Mouse (Mus musculus): ENCODE data around the gene Fus.

The Fus gene

DNA sequence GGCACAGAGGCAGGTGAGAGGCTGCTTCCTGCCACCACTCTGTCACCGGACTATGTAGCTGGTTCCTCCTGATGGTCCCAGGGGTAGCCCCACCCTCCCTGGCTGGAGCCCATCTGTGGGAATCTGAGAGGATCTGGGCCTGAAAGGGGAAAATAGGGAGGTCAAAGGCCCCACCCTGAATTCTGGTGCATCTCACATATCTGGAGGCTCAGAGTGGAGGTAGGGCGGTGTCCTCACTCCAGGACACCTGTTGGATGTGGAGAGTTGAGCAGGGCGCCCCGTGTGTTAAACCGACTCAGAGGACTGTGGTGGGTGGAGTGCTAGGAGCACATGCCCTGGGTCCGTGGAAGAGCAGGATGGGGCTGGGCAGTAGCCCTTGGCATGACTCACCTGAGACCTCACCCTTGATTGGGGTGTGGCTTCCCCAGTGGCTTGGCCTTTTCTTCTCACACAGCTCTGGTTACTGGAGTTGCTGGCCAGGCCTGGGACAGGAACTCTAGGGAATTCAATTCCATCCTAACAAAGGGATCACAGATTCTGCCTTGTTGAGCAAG, 20.7 kb upstream of the Fus start, which contains the start of gene Prss36:
Gene Prss36, minus strand, starts transcription at position 256 of the 554 bp plus-strand sequence.
- DNase-seq: no peak

GRCm38 (mm10) chr7:127952864-127953581, 14.2 kb upstream of the Fus start:
- no peak for DNase-seq

GRCm38 (mm10) chr7:127959364-127959763, 7.9 kb upstream of the Fus start:
- no peak for DNase-seq

- no peak for DNase-seq
Measured at GRCm38 (mm10) chr7:127966371-127966918, 812 bp upstream of the Fus start.

DNA sequence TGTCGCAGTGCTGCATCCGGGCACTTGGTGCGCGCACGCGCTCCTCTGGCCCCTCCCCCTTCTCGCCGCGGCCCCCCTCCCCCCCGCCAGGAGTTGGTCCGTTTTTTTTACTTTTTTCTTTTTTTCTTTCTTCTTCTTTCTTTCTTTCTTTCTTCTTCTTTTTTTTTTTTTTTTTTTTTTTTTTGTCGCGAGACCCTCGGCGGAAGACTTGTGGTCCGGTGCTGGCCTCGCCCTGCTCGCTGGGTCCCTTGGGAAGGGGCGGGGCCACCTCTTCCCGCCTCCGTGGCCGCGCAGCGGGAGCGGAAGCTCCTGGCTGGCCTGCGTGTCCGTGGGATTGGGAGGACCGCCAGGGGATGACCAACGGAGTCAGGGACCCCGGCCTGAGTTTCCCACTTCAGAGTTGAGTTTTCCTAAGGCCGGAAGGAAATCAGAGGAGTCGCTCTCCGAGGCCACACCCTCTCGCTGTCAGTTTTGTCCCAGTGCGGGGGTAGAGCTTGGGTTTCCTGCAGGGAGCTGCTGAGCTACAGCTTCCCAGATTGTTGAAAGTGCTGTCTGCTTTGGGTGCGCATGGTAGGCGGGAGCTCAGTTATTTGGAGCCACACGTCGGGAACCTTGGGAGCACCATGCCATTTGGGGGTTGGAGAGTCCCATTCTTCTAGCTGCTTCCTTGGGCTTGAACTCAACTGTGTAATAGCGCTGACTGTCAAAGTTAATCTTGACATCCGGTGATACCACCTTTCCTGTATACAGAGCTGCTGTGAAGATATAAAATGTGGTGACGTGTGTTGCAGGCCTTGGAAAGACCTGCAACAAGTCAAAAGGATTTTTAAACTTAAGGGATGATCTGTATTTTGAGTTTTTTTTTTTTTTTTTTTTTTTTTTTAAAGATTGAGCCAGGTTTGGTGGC, 918 bp downstream of the Fus start:
- DNase-seq: peak; percentile 89

DNA sequence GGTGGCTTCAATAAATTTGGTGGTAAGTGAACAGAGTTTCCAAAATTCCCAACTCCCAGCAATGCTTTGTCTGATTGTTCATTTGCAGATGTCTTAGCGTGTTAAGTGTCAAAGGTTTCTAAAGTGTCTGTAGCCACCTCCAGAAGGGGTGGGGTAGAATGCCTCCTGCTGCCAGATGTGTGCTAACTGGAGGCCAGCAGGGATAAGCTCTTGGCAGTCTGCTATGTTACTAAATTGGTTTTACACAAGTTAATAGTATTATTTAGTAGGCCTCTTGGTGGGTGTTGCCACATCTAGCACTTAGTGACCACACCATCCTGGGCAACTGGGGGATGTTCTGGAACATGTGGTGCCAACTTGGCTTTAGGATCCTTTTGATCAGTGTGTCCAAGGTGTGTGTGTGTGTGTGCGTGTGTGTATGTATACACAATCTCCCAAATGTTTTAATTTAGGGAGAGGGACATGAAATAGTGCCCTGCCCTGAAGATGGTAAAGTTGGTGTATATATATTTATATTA, 7.2 kb downstream of the Fus start:
- no peak for DNase-seq

DNA sequence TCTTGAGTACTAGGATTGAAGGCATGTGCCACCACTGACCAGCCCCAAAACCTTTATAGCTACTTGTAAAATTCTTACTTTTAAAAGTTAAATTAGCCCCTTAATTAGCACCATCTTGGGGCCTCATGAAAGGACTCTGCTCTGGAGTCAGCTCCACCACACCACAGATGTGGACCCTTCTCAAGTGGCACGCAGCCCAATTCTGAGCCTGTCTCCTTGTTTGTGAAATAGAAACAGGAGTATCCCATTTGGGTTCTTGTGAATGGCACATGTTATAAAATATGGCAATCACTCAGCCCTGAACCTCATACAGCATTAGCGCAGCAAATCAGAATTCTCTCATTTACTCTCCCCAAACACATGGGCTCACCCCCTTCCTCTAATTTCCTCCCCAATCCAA, 11.6 kb downstream of the Fus start:
- no peak for DNase-seq

- DNase-seq: no peak
Measured at GRCm38 (mm10) chr7:127980606-127981005, 13.3 kb downstream of the Fus start.

DNA sequence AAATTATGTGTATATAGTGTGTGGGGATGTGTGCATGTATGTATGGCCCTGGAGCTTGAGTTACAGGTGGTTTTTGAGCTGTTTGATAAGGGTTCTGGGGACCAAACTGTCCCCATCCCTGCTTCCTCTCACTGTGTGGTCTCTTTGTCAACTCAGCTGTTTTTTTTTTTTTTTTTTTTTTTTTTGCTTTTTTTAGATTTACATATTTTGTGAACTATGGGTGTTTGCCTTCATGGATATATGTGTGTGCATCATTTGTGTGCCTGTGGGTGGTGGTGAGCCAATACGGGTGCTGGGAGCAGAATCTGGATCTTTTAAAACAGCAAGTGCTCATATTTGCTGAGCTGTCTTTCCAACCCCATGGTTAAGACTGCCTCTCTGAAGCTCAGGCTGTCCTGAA, 21.6 kb downstream of the Fus start:
- DNase-seq: no peak

DNA sequence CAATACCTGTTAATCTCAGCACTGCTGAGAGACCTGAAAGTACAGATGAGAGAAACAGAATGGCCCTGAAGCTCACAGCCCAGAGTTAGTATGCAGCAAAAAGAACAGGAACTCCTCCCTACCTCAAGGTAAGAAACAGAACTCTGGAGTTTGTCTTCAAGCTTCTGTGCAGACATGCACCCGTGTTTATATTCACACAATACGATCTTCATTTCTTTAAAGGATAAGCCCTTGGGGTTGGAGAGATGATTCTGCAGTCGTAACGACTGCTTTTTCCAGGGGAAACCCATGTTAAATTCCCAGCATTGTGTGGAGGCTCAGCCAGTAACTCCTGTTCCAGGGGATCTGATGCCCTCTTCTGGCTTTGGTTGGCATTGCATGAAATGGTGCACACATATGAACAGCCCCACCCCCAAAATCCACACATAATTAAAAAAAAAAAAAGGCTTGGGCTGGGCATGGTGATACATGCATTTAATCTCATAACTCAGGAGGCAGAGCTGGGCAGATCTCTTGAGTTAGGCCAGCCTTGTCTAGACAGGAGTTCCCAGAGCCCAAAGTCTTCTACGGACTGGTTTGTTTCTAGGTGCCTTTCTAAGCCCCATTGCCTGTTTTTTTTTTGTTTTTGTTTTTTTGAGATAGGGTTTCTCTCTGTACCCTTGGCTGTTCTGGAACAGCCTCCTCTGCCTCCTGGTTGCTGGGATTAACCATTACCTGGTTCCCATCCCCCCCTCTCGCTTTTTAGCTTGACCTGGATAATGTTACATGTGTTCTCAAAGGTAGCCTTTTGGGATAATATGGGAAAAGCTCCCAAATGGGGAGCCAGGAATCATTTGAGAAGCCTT, 24.6 kb downstream of the Fus start:
- peak; percentile 79 for DNase-seq

DNA sequence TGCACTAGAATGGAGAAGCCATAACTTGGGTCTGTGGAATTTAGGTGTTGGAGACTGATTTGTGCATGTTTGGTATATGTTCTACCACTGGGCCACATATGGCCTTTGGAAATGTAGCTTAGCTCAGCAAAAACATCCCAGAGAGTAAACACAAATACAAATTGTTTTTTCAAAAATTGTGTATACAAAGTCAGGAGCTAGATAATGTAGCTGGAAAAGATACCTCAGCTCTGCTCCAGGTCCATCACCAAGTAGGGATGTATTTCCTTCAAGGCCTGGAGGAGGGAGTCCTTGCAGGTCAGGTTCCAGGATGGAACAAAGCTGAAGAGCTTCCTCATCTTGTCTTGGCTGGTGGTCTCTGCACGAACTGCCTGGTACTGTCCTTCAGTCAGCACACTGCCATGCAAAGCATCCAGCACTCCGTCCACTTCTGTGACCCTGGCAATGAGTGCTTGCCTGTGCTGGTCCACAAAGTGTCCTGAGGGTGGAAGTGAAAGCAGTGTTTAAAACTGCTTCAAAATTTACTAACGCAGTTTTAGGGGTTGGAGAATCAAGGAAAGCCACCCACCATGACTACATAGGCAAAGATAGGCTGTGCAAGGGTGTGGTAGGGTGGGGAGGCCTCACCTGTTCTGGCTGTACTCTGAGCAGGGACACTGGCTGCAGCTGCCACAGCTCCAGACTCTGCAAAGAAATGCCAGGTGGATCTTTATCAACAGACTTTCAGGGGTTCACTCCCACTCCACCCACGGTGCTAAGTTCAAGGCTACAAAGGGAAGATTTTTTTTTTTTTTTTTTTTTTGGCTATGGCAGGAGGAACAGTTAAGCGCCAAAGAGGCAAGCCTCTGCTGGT, 25.5 kb downstream of the Fus start:
- no peak for DNase-seq

DNA sequence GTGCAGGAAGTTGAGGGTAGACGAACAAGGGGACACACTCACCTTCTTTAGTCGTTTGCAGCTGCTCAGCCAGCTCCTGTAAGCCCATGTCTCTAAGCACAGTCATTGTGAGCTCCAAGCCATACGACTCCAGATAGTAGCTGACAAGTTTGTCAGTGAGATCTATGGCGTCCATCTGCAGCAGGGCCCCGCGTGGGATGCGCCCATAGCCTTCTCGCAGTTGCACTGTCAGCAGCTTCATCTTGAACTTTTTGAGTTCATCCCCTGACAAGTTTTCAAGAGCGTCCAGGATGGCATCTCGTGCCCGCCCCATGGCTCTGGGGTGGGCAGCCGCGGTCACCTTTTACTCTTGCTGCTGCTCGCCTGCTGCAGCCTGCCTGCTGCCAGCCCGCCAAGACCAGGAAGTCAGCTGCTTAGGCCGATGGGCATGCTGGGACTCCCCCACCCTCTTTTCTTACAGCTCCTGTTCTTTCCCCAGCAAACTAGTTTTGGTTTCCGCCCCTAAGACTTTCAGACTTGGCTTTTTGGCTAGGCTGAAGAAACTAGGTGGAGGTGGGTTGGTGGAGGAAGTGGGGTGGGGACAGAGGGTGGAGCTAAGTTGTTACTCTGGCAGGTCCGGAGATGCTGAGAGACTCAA, 26.2 kb downstream of the Fus start, which contains the start of gene Pycard:
Gene Pycard, minus strand, starts transcription at position 527 of the 637 bp plus-strand sequence.
- peak; percentile 40 for DNase-seq

DNA sequence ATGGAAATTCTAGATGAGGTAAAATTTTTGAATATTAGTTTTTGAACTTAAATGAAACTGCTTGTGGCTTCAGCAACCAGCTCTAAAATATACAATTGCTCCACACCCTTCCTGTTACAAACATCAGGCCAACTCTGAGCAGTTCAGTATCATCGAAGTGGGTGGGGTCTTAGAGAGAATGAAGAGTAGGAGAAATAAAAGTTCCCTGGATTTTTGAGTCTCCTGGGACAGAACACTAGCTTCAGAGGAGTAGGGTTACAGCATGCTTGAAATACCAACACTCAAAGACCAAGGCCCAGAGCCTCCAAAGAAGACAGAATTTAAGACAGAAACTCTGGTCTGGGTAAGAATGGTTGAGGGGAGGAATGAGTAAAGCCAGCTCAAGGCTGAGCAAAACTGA, 32.2 kb downstream of the Fus start:
- no peak for DNase-seq

DNA sequence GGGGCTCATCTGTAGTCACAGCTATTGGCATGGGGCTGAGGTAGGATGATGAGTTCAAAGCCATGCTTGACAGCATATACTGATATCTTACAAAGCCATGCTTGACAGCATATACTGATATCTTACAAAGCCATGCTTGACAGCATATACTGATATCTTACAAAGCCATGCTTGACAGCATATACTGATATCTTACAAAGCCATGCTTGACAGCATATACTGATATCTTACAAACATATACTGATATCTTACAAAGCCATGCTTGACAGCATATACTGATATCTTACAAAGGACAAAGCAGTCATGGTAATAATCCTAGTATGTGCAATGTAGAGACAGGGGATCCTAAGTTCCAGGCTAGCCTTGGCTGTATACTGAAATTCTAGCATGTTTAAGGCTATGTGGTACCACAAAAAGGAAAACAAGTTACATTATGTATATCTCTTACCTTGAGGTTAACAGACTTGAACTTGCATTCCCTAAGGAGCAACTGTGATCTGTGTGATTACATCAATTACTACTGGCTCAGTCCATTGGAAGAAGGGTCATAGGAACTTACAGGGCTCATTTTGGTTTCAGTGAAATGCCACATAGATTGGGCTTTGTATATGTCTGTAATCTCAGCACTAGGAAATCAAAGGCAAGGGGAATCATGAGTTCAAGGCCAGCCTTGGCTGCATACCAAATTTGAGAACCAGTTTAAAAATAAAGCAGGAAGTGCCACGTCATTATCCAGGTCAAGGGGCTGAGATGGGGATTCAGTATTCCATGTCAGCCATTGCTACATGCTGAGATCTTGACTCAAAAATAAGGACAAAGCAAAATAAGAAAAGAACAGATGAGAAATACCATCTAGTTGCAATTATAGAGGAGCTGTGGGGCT, 33.1 kb downstream of the Fus start:
- no peak for DNase-seq

- DNase-seq: no peak
Measured at GRCm38 (mm10) chr7:128003098-128003497, 35.8 kb downstream of the Fus start.

DNA sequence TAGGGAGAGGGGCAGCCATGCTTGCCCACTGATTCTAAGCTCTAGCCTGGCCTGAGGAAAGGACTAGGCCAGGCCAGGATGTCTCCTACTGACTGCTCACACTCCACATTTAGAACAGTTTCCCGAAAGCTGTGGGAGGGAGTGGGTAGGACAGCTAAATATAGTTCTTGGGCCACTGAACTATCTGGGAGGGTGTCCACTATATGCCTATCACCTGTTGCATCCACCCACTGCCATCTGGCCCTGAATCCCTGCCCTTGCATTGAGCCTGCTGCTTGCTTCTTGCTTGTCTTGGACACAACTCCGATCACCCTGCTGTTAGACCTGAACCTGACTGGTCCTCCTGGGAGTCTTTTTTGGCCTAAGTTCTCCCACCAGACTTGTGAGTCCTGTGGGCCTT, 36.4 kb downstream of the Fus start, which contains the start of gene Trim72:
Gene Trim72, plus strand, starts transcription at position 262 of the 400 bp plus-strand sequence.
- no peak for DNase-seq

DNA sequence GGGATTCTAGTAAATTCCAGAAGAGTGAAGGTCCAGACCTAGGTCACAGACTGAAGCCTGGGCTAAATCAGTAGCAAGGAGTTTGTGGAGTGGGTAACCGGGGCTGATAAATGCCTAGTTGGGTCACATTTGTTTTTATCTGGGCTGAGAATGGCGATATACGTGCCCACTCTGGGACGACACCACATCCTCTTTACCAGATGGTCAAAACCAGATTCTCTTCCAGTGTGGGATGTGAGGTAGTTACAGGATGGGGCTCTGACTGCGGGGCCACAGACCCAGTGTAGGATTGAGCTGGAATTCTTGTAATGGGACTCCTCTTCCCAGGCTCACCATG, 36.9 kb downstream of the Fus start:
- no peak for DNase-seq

DNA sequence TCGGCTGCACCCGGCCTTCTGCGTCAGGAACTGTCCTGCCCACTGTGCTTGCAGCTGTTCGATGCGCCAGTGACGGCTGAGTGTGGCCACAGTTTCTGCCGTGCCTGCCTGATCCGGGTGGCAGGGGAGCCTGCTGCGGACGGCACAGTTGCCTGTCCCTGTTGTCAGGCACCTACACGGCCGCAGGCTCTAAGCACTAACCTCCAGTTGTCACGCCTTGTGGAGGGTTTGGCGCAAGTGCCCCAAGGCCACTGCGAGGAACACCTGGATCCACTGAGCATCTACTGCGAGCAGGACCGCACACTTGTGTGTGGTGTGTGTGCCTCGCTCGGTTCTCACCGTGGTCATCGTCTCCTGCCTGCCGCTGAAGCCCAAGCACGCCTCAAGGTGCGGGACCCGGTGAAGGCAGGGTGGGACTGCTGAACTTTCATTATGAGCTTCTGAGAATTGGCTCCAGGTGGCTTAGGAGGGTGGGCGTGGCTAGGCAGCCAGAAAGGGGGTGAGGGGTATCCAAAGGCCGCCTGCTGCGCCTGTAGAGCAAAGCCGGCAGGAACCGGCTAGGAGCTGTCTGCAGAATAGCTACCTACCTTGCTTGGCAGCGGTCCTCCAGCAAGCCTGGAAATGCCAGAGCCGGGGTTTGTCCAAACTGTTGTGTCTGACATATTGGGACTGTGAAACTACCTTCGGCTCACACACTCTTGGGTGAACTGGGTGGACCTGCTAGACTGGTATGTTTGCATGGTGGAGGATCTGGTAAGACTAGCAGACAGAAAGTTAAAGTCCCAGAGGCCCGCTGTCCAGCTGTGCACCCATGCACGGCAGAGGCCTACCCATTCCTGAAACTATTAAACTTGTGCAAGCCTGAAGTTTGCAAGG, 37.5 kb downstream of the Fus start:
- DNase-seq: peak; percentile 11

GRCm38 (mm10) chr7:128006193-128006592, 38.9 kb downstream of the Fus start:
- DNase-seq: no peak

Measured in retina, postnatal 1 day (tissue).